Mouse (Mus musculus) layer of hippocampus, adult 2 months (tissue): Measurements from ENCODE around the gene Myrf. TPM values are rescaled to one million over a fixed set of nuclear protein-coding genes. Genes with fewer than 3 reads are reported as not detected.

Experiments
- DNase-seq, 2 experiments: peaks; one replicate each; pipeline ENCODE4 v3.0.0; 2022; ENCODE audit warnings: low spot score in 2 of 2
- H3K27ac ChIP-seq: fragments of 200-600 bp; 2 replicates; pipeline ENCODE4 v1.8.1; 2022
- H3K4me3 ChIP-seq: fragments of 200-600 bp; 2 replicates; pipeline ENCODE4 v1.8.1; 2022; ENCODE audit warnings: mild to moderate bottlenecking
- CTCF ChIP-seq: fragments of 200-600 bp; conservative IDR thresholded peaks from 2 replicates; pipeline ENCODE4 v1.8.1; 2022; ENCODE audit warnings: antibody characterized with exemption, mild to moderate bottlenecking, moderate library complexity
- total RNA-seq, 2 experiments: library from RNA; stranded (reverse); gene quantifications; 2 replicates each; pipeline ENCODE4 v1.2.3; 2021

The Myrf gene
- total RNA-seq, 2 experiments from 2014 or later, result 27.0 to 27.8 TPM

GRCm38 (mm10) chr19:10239975-10240653, 434 bp downstream of the Myrf start:
- Histone ChIP-seq H3K27ac (peak overlapping the region; percentile 75), H3K4me3 (peak overlapping the region; percentile 53)
- no peak for TF ChIP-seq CTCF
- no peak for DNase-seq

- peak overlapping the region; percentile 75; the same call in 1 of the 2 replicates for H3K27ac ChIP-seq
- no peak for TF ChIP-seq CTCF
- DNase-seq, result no peak
- H3K4me3 ChIP-seq, result peak overlapping the region; percentile 53; the same call in 1 of the 2 replicates
These were observed 1.1 kb downstream of the Myrf start for GRCm38 (mm10) chr19:10239419-10239818.

GRCm38 (mm10) chr19:10238477-10238876, 2.1 kb downstream of the Myrf start:
- Histone ChIP-seq H3K27ac (peak overlapping the region; percentile 33; the same call in 1 of the 2 replicates), H3K4me3 (peak overlapping the region; percentile 11; the same call in 1 of the 2 replicates)
- no peak for TF ChIP-seq CTCF
- DNase-seq, result no peak

DNA sequence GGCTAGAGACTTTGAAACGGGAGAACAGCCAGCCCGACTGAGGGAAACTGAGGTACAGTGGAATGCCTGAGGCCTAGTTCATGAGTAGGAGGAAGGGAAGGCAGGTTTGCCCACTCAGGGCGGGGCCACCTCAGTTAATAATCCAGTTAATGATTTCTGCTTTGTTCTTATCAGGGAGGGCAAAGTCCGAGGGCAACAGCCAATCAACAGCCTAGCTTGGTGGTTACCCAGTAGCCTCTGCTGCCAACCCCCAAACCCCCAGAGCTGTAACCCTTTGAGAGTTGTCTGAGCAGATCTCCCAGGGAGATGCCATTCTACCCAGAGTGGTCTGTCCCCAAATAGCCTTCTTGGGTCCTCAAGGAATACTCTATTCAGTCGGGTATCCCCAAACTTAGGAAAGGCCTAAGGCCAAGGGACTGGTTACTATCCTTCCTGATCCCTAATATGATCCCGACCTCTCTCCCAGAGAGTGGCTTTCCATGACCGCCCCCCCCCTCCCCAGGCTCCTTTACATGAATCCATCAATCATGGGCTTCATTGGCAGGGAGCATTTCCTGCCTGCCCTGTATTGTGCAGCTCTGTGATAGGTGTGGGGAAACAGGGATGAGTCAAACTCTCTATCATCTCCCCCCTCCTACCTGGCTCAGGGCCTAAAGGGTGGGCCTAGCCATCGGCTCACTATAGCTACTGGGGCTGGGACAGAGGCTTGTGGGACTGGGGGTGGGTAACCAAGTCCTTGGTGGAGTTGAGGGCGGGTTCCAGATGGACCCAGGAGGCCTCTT, 4.6 kb downstream of the Myrf start:
- Histone ChIP-seq H3K4me3 (no peak overlapping the region), H3K27ac (no peak overlapping the region; the same call in 1 of the 2 replicates)
- DNase-seq, result no peak
- no peak for TF ChIP-seq CTCF

- no peak for TF ChIP-seq CTCF
- peak in 1 of 2 experiments; percentile 41 for DNase-seq
- Histone ChIP-seq H3K27ac (peak overlapping the region; percentile 77), H3K4me3 (no peak overlapping the region)
These were observed 8.1 kb downstream of the Myrf start for GRCm38 (mm10) chr19:10232327-10233017.

GRCm38 (mm10) chr19:10231871-10232270, 8.7 kb downstream of the Myrf start:
- no peak overlapping the region for H3K4me3 ChIP-seq
- H3K27ac ChIP-seq, result peak overlapping the region; percentile 46
- no peak for DNase-seq
- TF ChIP-seq CTCF, result no peak

DNA sequence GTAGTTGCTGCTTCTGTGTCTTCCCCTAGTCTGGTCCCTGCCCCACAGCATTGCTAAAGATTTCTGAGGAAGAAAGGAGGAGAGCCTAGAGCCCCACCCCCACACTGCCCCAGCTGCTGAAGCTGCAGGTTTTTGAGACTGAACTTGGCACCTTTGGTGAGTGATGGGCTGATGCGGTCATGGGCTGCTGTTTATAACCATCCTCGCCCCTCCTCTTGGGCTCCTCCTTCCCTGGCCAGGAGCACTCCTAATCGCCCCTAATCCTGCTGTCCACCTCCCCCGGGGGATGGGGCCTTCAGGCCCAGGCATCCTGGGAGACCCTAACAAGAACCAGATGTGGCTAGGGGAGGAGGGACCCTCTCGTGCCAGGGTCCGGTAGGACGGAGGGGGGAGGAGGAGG, 9.5 kb downstream of the Myrf start:
- Histone ChIP-seq H3K4me3 (no peak overlapping the region), H3K27ac (peak overlapping the region; percentile 46)
- TF ChIP-seq CTCF, result no peak
- no peak for DNase-seq

GRCm38 (mm10) chr19:10225767-10226166, 14.8 kb downstream of the Myrf start:
- Histone ChIP-seq H3K4me3 (no peak overlapping the region), H3K27ac (no peak overlapping the region)
- TF ChIP-seq CTCF, result no peak
- no peak for DNase-seq

DNA sequence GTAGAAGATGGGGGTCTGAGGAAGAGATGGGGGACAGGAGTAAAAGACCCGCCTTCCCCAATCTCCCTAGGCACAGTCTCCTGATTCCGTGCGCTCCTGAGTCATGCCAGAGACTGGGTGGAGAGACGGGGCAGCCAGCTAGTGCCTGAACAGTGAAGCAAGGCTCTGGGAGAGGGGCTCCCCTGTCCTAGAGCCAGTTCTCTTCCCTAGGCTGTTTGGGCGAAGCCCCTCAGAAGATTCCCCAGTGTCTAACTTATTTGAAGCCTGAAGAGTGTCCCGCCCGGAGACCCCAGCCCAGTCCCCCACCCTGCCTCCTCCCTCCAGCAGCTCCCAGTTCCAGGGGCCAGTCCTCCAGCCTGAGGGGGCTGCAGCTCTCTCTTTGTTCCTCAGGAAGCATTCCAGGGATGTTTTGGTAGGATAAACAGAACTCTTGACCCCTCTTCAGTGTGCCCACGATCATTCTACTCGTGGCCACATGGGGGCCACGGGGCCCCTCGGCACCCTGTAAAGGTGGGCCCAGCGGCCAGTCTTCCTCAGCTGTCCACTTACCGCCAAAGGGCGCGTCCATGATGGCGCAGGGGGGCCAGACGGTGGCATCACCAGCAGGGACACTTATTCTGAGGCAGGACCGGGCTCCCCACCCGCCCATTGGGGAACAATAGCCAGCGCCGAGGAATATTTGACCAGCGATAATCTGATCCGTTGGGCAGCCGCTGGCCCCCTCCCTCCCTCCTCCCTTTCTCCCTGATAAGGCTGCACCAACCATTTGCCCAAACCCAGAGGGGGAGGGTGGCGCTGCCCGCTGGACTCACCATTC, 15.7 kb downstream of the Myrf start:
- no peak for DNase-seq
- no peak for TF ChIP-seq CTCF
- no peak overlapping the region for H3K4me3 ChIP-seq
- no peak overlapping the region for H3K27ac ChIP-seq

DNA sequence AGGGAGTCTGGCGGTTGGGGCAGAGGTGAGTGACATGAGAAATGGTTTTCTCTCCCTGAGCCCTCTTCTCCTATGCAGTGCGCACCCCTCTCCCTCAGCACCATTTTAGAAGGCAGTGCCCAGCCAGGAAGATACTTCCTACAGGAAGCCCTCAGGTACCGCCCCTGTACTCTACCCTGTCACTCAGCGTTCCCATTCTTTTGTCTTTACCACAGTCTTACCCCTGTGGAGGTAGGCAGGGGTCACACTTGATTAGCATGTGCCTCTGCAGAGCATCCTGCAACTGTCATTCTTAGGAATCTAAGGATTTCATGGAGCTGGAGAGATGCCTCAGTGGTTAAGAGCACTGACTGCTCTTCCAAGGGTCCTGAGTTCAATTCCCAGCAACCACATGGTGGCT, 17.0 kb downstream of the Myrf start:
- H3K27ac ChIP-seq, result no peak overlapping the region
- DNase-seq, result no peak
- no peak overlapping the region for H3K4me3 ChIP-seq
- no peak for TF ChIP-seq CTCF

- no peak for TF ChIP-seq CTCF
- no peak for DNase-seq
- H3K4me3 ChIP-seq, result no peak overlapping the region
- H3K27ac ChIP-seq, result no peak overlapping the region
These were observed 17.9 kb downstream of the Myrf start for GRCm38 (mm10) chr19:10222656-10223055.

DNA sequence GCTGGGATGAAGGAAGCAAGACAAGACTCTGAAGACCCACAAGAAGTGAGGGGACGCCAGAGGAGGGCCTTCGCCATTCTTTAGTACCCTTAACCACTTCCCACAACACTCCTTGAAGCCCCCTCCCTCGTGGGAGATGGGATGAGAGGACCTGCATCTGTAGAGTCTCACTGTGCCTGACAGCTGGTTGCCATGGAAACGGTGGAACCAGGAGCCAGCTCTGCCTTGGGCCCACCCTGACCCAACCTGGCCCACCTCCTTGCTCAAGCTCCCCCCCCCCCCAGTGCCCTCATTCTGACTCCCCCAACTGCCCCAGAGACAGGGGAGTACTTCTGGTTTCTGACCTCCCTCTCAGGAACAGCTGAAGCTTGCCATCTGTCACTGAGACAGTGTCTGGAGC, 19.0 kb downstream of the Myrf start:
- no peak for DNase-seq
- Histone ChIP-seq H3K27ac (no peak overlapping the region), H3K4me3 (no peak overlapping the region)
- no peak for TF ChIP-seq CTCF
